Mouse (Mus musculus): Measurements from ENCODE around the gene Scn3a.

- TF ChIP-seq CTCF (IDR thresholded peaks at IDR 0.05; ENCODE audit: insufficient read depth, low read depth, low read length) (no peak), POLR2A (IDR thresholded peaks at IDR 0.05; ENCODE audit: insufficient read depth, low read depth, low read length) (no peak)
Observed at GRCm38 (mm10) chr2:65450449-65451360, 116.7 kb downstream of the Scn3a start.
